Mouse (Mus musculus) stomach, embryonic 14.5 days (tissue): ENCODE measurements around the gene Gm10300. TPM values are rescaled to one million over a fixed set of nuclear protein-coding genes. Genes with fewer than 3 reads are reported as not detected.
A peak's percentile ranks its signal among the peaks of the same experiment; 100 is the strongest.

Experiments used
- ATAC-seq: fragments of 200-750 bp; cut with Nextera tagmentation; 2 replicates; pipeline ENCODE4 v1.8.0; 2017; ENCODE audit warnings: low read depth, moderate TSS enrichment; ENCODE audit not compliant: insufficient number of reproducible peaks, insufficient read depth, low FRiP score
- H3K27ac ChIP-seq: fragments of 300-500 bp; sonication (generic); 2 replicates; pipeline ENCODE4 v1.5.1; 2014; ENCODE audit warnings: mild to moderate bottlenecking, low read length, moderate library complexity, mixed read lengths
- H3K27me3 ChIP-seq: fragments of 300-500 bp; sonication (generic); 2 replicates; pipeline ENCODE4 v1.6.1; 2014; ENCODE audit warnings: low read length, control low read depth, mixed read lengths; ENCODE audit not compliant: control insufficient read depth, insufficient read depth
- H3K36me3 ChIP-seq: fragments of 300-500 bp; sonication (generic); 2 replicates; pipeline ENCODE4 v1.6.1; 2014; ENCODE audit warnings: mild to moderate bottlenecking, control low read depth, low read length, moderate library complexity, mixed read lengths; ENCODE audit not compliant: control insufficient read depth, insufficient read depth
- H3K4me1 ChIP-seq: fragments of 300-500 bp; sonication (generic); 2 replicates; pipeline ENCODE4 v1.6.1; 2014; ENCODE audit warnings: low read length, control low read depth, mixed read lengths; ENCODE audit not compliant: control insufficient read depth, insufficient read depth
- H3K4me2 ChIP-seq: fragments of 300-500 bp; sonication (generic); replicated peaks from 2 replicates; pipeline ENCODE4 v1.6.1; 2014; ENCODE audit warnings: low read depth, low read length, control low read depth
- H3K4me3 ChIP-seq: fragments of 300-500 bp; sonication (generic); 2 replicates; pipeline ENCODE4 v1.5.1; 2014; ENCODE audit warnings: low read depth, low read length, control low read depth
- H3K9ac ChIP-seq: fragments of 300-500 bp; sonication (generic); replicated peaks from 2 replicates; pipeline ENCODE4 v1.6.1; 2014; ENCODE audit warnings: low read depth, mild to moderate bottlenecking, control low read depth, low read length, moderate library complexity, mixed read lengths
- H3K9me3 ChIP-seq: fragments of 300-500 bp; sonication (generic); 2 replicates; pipeline ENCODE4 v1.6.1; 2016; ENCODE audit warnings: low read depth, low read length, control low read depth; ENCODE audit not compliant: control insufficient read depth
- WGBS: fragments of 180-500 bp; shearing (Covaris S2); extraction: QIAGEN DNeasy Blood & Tissue Kit; methylation state at CpG from one replicate; pipeline ENCODE4 v1.1.7; 2014; 5-methylcytosine and 5-hydroxymethylcytosine counted together
- polyA plus RNA-seq: library from polyadenylated mRNA; unstranded; fragments of >200 nt; fragmentation: Nextera tagmentation; extraction: Ambion mirVana; gene quantifications from 2 replicates; pipeline ENCODE4 v1.2.1, GENCODE M21; 2014

Gene Gm10300
- polyA plus RNA-seq, 1 experiment from 2014 or later: 0.27 TPM

DNA sequence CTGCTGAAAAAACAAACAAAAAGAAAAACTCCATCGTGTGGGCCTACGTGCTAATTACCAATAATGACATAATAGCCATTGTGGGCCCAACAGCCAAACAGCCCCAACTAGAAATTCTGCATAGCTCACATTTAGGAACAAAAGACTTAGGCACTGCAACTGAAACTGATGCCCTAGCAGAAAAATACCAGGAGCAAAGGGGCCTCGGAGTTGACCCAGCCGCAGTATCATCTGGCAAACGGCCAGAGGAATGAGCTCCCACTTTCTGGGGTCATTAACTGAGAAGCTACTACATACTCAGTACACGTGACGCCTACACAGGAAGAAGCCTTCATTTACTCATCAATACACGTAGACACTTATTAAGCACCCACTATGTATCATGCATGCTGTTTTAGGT is 12.2 kb upstream of the Gm10300 start:
- no peak for ATAC-seq
- 58% methylated on average over 8 of the region's 8 CpGs for WGBS
- H3K36me3 ChIP-seq: no peaks in the 10 kb centered on the region
- H3K27ac ChIP-seq: no peak overlapping the region
- H3K9me3 ChIP-seq: no peaks in the 10 kb centered on the region
- H3K9ac ChIP-seq: no peak overlapping the region
- H3K4me2 ChIP-seq: no peak overlapping the region
- no peak overlapping the region for H3K4me3 ChIP-seq
- H3K4me1 ChIP-seq: no peaks in the 10 kb centered on the region
- no peaks in the 10 kb centered on the region for H3K27me3 ChIP-seq

DNA sequence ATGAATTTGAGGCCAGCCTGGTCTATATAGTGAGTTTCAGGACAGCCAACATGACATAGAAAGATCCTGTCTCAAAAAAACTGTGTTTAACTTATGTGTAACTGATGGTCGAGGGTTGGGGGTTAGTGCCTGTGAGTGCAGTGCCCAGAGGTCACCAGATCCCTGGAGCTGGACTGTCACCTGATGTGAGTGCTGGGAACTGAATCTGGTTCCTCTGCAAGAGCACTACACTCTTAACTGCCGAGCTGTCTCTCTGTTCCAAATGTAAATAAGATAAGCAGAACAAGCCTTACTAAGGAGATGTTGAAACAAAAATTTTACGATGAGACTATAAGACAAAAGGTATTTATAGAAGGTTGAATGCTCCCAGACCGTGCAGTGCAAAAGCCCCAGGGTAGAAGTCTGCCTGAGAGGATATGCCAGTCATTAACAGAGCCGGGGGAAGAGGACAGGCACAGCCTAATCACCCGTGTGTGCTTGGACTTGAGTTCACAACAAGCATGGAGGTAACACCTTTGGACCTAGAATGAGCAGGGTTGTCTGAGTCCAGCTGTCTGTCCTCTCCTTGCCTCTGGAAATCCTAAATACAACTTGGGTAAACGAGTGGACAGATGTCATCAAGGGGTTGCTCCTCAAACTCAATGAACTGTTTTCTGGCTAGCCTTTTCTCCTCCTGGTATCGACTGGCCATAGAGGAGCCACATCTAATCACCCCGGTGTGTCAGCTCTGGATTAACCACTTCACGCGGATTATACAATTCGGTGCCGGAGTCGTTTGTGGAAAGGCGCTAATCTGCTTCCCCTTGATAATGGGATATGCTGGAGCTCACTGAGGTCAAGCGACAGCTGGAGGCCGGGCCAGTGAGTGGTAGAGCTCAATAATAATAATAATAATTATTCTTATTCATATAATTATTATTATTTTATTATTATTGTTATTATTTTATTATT is 11.3 kb upstream of the Gm10300 start:
- H3K27ac ChIP-seq: no peak overlapping the region
- no peaks in the 10 kb centered on the region for H3K9me3 ChIP-seq
- WGBS: 65% methylated on average over 17 of the region's 17 CpGs
- H3K4me3 ChIP-seq: no peak overlapping the region
- H3K4me2 ChIP-seq: no peak overlapping the region
- H3K9ac ChIP-seq: no peak overlapping the region
- H3K36me3 ChIP-seq: no peaks in the 10 kb centered on the region
- H3K27me3 ChIP-seq: no peaks in the 10 kb centered on the region
- H3K4me1 ChIP-seq: no peaks in the 10 kb centered on the region
- no peak for ATAC-seq

GRCm38 (mm10) chr4:132064550-132064949 is 9.9 kb upstream of the Gm10300 start:
- WGBS: 82% methylated on average over 5 of the region's 5 CpGs
- H3K4me3 ChIP-seq: no peak overlapping the region
- no peak overlapping the region for H3K27ac ChIP-seq
- H3K9me3 ChIP-seq: no peaks in the 10 kb centered on the region
- H3K27me3 ChIP-seq: no peaks in the 10 kb centered on the region
- H3K36me3 ChIP-seq: no peaks in the 10 kb centered on the region
- H3K4me1 ChIP-seq: no peaks in the 10 kb centered on the region
- no peak overlapping the region for H3K9ac ChIP-seq
- ATAC-seq: 0 out of 2 replicates have a peak, but pooled peaks have one; percentile 21
- H3K4me2 ChIP-seq: no peak overlapping the region

DNA sequence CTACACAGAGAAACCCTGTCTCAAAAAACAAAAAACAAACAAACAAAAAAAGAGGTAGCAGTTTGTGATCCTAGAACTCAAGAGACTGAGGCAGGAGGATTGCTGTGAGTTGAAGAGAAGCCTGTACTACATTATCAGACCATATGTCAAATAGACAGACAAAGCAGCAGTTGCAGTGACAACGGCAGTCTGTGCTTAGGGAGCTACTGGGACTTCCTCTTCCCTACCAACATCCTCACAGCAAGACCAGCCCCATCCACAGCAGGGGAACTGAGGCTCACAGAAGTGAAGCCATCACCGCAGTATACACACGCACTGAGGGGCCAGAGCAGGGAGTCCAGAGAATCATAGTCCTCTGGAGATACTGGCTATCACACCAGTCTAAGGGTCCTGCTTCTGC is 8.9 kb upstream of the Gm10300 start:
- no peak overlapping the region for H3K4me2 ChIP-seq
- 68% methylated on average over 3 of the region's 3 CpGs for WGBS
- H3K9ac ChIP-seq: no peak overlapping the region
- no peak overlapping the region for H3K27ac ChIP-seq
- no peak for ATAC-seq
- no peaks in the 10 kb centered on the region for H3K27me3 ChIP-seq
- H3K9me3 ChIP-seq: no peaks in the 10 kb centered on the region
- H3K4me1 ChIP-seq: no peaks in the 10 kb centered on the region
- no peak overlapping the region for H3K4me3 ChIP-seq
- H3K36me3 ChIP-seq: no peaks in the 10 kb centered on the region

GRCm38 (mm10) chr4:132066101-132066773 is 8.3 kb upstream of the Gm10300 start:
- Histone ChIP-seq H3K36me3 (no peaks in the 10 kb centered on the region), H3K27ac (no peak overlapping the region), H3K4me2 (no peak overlapping the region), H3K9ac (no peak overlapping the region), H3K9me3 (no peaks in the 10 kb centered on the region), H3K27me3 (no peaks in the 10 kb centered on the region), H3K4me3 (no peak overlapping the region), H3K4me1 (no peaks in the 10 kb centered on the region)
- ATAC-seq: no peak
- 73% methylated on average over 10 of the region's 10 CpGs for WGBS

DNA sequence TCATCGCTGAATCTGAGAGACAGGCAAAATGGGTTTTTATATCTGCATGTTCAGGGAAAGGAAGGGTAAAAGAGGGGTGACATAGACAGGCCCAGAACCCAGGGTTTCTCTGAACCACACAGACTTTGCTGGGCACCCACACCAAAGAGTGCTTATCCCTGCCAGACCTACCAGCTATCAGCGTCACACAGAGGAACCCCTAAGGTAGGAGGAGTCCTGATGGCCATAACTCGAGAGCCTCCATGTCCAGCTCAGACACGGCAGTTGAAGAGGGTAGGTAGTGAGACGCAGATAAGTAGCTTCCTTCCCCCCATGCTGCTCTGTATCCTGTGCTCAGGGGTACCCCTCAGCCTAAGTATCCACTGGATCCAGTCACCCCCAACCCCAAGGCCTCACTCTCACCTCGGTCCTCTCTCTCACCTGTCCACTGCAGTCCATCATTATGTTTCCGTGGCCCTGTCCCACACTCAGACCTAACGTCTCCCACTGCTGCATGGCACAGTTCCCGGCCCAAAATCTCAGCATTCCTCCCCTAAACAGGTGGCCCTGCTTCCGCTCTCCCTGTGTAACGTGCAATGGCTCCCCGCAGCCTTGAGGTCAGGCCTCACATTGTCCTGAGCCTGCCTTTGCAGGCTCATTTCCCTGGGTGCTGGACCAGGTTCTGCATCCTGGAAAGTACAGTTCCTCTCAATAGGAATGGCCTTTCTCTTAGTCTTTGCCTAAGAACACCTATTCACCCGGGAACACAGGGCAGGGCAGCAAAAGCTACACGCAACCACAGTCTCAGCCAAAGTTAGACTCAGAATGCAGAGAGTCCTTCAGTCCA is 7.2 kb upstream of the Gm10300 start:
- Histone ChIP-seq H3K4me2 (no peak overlapping the region), H3K27ac (no peak overlapping the region), H3K4me3 (no peak overlapping the region), H3K36me3 (no peaks in the 10 kb centered on the region), H3K9ac (no peak overlapping the region), H3K9me3 (no peaks in the 10 kb centered on the region), H3K4me1 (no peaks in the 10 kb centered on the region), H3K27me3 (no peaks in the 10 kb centered on the region)
- WGBS: 77% methylated on average over 14 of the region's 14 CpGs
- ATAC-seq: peak; percentile 34; the same call in 1 of the 2 replicates

GRCm38 (mm10) chr4:132067938-132068235 is 6.6 kb upstream of the Gm10300 start:
- no peaks in the 10 kb centered on the region for H3K27me3 ChIP-seq
- no peaks in the 10 kb centered on the region for H3K36me3 ChIP-seq
- no peak for ATAC-seq
- H3K27ac ChIP-seq: no peak overlapping the region
- H3K4me1 ChIP-seq: no peaks in the 10 kb centered on the region
- no peaks in the 10 kb centered on the region for H3K9me3 ChIP-seq
- no peak overlapping the region for H3K4me2 ChIP-seq
- H3K9ac ChIP-seq: no peak overlapping the region
- H3K4me3 ChIP-seq: no peak overlapping the region
- 55% methylated on average over 2 of the region's 2 CpGs for WGBS

DNA sequence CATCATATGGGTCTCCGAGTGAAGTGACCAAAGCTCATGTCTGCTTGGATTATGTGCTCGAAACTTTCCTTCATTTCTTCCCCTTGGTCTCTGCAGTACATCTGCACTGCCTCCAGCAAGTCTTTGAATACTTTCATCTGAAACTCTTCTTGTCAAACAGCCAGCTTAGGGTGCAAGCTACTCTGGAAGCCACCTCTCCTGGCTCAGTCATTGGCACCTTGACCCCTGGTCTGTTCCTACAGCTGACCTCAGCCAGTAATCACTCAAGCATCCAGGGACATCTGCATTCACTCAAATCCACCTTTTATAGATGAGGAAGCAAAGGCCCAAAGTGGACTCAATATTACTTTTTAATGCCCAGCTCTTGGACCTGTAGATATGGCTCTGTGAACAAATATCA is 2.8 kb upstream of the Gm10300 start:
- Histone ChIP-seq H3K9me3 (no peaks in the 10 kb centered on the region), H3K4me1 (no peaks in the 10 kb centered on the region), H3K4me2 (no peak overlapping the region), H3K4me3 (no peak overlapping the region), H3K9ac (no peak overlapping the region), H3K27me3 (no peaks in the 10 kb centered on the region), H3K36me3 (no peaks in the 10 kb centered on the region), H3K27ac (no peak overlapping the region)
- WGBS: 94% methylated on average over 2 of the region's 2 CpGs
- ATAC-seq: no peak
